Mouse (Mus musculus) central nervous system, embryonic 18 days (tissue): Measurements from ENCODE around the gene Cfap97d2. TPM values are rescaled to one million over a fixed set of nuclear protein-coding genes. Genes with fewer than 3 reads are reported as not detected.

Experiments used
- polyA plus RNA-seq: library from polyadenylated mRNA; depleted of rRNA; stranded (reverse); fragments of >200 nt; gene quantifications from 2 replicates; pipeline ENCODE4 v1.2.3, GENCODE M21; 2012; rRNA removed

Cfap97d2 gene
- polyA plus RNA-seq = 1.4 and 1.6 TPM in 2 replicates

GRCm38 (mm10) chr8:13705668-13706067, at the start of gene Cfap97d2:
Gene Cfap97d2, plus strand, starts transcription at chr8:13705889.

GRCm38 (mm10) chr8:13677413-13677883, 28.2 kb upstream of the Cfap97d2 start, which contains the start of gene Rasa3:
Gene Rasa3, minus strand, starts transcription at chr8:13677603.

DNA sequence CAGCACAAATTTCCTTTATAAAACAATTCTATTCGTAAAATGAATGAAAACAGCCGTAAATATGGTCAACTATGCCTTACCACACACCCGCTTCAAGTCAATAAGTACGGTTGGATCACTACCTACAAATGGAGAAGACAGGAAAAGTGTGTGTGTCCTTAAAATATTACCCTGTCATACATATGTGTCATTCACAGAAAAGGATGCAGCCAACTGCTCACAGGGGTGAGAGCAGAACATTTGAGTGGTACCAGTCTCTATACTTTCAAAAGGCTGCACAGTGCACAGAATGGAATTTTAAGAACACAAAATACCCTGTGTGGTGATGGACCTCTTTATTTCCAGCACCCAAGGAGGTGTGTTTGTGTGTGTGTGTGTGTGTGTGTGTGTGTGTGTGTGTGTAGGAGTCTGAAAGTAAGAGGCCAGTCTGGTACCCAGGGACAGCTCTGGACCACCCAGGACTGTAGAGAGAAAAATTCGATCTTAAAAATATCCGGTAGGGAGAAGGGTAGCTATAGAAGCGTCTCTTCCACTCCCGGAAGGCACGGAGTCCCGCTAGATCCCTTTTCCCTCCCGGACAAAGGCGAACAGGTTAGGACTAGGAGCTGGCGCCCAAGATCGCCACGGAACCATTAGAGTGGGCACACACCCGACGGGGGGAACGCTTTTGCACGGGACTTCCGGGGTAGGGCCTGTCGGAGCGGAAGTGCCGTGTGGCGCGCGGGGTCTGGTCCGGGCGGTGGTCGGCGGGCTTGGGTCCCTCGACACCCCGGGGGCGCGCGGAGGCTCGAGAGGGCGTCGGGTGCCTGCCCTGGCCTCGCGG, 51.5 kb downstream of the Cfap97d2 start, which contains the start of gene Cdc16:
Gene Cdc16 (plus strand): TSS at position 695 of the 823 bp plus-strand sequence.

GRCm38 (mm10) chr8:13785250-13785763, 79.6 kb downstream of the Cfap97d2 start, which contains the start of gene Upf3a:
Gene Upf3a, plus strand, starts transcription at chr8:13785615.

Other genes starting within 250 kb of the Cfap97d2 start
- gene Gas6, start 211.4 kb upstream of the Cfap97d2 start, polyA plus RNA-seq = 52.8 and 58.1 TPM in 2 replicates
- 0.08 and 0.17 TPM in 2 replicates for gene 1700029H14Rik, start 143.4 kb upstream of the Cfap97d2 start, polyA plus RNA-seq
- gene Rasa3, start 28.3 kb upstream of the Cfap97d2 start, polyA plus RNA-seq = 35.2 and 40.4 TPM in 2 replicates
- gene Cdc16, start 51.8 kb downstream of the Cfap97d2 start, polyA plus RNA-seq = 112 and 124 TPM in 2 replicates
- 26.8 and 29.3 TPM in 2 replicates for gene Upf3a, start 79.7 kb downstream of the Cfap97d2 start, polyA plus RNA-seq
- not detected in 2 replicates for gene AF366264, start 132.5 kb downstream of the Cfap97d2 start, polyA plus RNA-seq
- gene Champ1, start 163.8 kb downstream of the Cfap97d2 start, polyA plus RNA-seq = 32.7 and 35.3 TPM in 2 replicates
- 79.2 and 89.8 TPM in 2 replicates for gene Coprs, start 184.4 kb downstream of the Cfap97d2 start, polyA plus RNA-seq